Mouse (Mus musculus) CD4-positive, CD25-positive, alpha-beta regulatory T cell, adult 2 months (primary cell): ENCODE measurements around the gene Gorasp2.
A peak's percentile ranks its signal among the peaks of the same experiment; 100 is the strongest.

Source experiments
- DNase-seq: peaks from one replicate; pipeline ENCODE4 v3.0.0-alpha.2; 2012; ENCODE audit warnings: low read depth, low spot score

The Gorasp2 gene

DNA sequence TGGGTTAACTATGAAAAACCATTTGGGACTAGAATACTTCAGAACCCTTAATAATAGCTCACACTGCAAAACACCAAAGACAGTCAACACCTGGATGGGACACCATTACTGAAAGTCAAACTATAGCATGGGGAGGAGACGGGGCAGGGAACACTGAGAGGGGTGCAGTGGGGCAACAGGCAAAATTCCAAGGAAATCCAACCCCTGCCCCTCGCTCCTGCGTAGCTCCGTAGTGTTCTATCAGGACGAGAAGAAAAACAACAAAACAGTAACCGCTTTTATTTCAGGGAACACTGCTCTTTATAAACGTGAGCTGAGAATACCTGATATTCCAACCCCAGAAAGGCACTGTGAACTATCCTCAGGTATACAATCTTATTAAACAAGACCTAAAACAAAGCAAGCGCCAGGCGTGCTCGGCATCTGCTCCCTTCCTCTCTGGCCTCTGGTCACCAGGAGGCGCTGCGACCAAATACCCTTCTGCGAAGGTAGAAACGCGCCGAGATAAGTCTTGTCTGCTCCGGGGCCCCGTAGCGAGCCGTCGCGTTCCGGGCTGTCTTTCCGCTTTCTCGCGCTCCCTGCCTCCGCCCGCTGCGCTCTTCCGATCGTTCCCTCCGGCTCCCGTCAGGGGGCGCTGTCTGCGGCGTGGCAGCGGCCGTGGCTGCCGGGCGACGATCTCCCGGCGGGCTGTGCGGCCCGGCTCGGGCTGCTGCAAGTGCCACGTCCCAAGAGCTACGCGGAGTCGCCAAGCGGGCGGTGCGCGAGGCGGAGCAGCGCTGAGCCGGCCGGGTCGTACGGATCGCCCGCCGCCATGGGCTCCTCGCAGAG is at the start of gene Gorasp2:
Gene Gorasp2 (plus strand): TSS at position 690 of the 828 bp plus-strand sequence.
- DNase-seq: peak; percentile 98

DNA sequence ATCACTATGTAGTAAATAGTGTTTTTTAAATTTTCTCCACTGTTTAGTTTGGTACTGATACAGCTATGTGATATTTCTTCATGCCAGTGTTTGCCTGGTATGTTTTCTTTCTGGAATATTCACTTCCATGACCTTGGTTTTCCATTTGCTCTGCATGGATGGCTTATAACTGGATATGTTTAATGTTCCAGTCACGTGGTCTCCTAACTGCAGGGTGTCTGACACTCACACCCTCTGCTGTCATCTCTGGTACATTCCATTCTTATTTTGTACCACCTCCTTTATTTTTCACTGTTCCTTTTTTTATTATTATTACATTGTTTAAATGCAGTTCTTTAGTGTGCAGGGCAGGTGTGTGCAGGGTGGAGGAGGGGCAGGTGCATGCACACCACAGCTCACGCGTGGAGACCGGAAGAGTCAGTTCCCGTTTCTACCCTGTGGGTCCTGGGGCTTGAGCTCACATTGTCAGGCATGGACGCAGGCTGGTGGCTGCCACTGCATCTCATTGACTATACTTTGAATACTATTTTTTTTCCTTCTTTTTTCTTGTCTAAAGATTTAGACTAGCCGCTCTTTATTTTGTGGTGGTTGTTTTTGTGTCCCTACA is 46.5 kb upstream of the Gorasp2 start:
- peak; percentile 3 for DNase-seq

DNA sequence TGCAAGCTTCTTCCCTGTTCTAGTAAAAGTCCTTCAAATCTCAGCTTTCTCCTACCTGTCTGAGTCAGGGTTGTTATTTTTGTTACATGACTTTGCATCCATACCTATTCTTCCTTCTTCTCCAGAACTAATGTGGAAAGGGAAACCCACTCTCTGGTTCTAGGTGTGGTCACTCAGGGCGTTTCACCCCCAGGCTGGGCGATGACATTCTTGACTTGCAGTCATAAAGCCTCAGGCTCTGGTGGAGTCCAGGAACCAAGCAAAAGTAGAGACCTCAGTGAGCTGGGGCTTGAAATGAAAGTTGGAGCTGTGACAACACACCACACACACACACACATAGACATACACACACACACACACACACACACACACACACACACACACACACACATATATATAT is 45.3 kb upstream of the Gorasp2 start:
- no peak for DNase-seq

DNA sequence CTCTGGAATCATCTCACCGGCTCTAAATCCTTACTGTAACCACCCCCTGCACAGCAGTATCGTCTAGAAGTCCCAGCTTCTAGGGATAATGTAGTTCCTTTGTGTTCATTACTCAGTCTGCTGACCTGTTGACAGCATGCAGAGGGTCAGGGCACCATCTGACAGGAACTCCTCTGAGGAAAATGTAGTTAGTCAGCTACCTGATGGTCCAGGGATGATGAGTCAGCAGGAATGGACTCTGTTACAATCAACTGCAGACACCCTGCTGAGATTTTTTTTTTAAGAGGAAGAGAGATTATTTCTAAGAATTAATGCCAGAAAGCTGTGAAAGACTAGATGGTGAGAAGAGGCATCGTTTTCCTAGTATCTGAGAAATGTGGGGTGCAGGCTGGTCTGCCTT is 44.8 kb upstream of the Gorasp2 start:
- no peak for DNase-seq

DNA sequence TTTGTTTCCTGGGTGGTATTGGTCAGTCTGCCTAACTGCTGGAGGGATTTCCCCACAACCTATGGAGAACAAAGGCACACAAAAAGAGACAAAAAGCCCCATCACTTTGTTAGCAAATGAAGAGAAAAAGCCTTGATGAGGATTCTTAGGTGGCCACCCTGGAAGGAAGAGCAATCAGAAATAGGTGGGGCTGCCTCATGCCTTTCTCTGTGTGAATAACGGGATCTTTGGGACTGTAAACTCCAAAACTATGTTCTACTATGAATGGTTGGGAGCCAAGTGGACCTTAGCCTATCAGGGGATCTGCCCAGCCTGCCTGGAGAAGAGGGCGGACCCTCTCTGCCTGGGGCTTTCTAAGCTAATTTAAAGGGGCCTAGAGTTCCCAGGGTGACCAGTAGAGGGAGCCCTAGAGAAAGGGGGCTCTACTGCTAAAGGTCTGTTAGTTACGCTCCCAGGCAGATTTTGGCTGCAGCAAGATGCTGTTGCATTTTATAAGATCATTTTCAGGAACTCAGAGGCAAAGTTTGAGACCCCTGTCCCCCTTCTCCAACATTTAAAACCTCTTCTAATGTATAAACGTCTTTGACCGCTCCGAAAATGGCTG is 42.0 kb upstream of the Gorasp2 start:
- DNase-seq: peak; percentile 25

DNA sequence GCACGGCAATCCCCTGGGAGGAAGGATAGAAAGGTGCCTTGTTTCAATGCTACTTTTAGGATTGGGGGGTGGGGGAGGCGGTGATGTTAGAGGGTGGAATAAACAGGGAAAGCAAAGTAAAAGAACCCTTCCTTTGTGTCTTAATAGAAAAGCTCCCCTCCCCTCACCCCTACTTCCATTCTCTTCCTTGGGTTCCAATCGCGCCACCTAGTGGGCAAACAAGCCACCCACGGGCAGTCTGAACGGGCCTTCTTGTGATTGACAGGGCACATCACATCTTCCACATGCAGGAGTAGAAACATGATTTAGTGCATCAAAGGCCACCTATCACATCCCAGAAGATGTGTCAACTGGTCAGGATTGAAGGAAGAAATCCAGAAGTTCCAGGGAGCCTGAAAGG is 41.2 kb upstream of the Gorasp2 start:
- peak; percentile 62 for DNase-seq

DNA sequence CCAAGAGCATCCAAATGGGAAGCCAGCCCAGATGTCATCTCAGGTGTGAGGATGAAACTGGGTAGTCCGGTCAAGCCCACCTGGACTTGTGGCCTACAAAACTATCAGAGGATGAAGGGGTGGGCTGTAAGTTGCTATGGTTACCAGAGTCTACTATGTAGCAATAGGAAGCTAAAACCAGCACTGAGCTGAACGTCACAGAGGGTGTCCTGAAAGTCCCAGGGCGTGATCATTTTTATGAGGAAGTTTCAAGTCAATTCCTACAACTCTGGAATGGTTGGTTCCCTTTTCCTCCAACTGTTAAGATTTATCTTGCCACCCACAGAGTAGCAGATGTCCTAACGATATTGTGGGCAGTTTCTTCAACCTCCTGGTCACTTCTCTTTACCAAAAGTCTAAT is 39.1 kb upstream of the Gorasp2 start:
- DNase-seq: no peak

DNA sequence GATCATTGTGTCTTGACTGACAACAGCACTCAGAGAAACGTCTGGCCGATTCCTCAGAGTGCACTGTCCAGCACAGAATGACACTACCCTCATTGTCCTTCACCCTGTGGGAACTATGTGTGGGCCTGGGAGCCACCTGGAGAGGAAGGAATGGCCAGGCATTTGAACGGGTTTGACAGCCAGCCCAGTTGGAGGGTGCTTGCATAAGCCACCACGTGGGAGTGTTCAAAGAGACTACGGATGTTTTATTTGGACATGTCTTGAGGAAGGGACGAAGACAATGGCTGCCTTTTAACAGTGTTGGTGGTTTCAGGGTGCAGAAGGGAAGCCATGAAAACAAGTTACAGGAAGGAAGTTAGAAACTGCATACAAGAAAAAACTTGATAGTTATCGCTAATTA is 35.6 kb upstream of the Gorasp2 start:
- no peak for DNase-seq

DNA sequence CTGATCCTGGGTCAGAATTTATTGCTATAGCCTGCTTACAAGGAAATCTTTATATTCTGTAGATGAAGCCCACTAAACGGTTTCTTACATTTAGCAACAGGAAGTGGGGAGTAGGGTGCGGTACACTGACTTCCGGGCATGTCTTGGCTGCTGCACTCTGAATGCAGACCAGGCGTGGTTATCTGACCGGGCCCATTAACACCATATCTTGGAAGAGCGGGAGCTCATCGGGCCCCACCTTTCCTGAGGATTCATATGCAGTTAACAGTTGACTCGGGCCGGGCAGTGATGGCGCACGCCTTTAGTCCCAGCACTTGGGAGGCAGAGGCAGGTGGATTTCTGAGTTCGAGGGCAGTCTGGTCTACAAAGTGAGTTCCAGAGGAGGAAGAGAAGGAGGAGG is 33.0 kb upstream of the Gorasp2 start:
- no peak for DNase-seq

DNA sequence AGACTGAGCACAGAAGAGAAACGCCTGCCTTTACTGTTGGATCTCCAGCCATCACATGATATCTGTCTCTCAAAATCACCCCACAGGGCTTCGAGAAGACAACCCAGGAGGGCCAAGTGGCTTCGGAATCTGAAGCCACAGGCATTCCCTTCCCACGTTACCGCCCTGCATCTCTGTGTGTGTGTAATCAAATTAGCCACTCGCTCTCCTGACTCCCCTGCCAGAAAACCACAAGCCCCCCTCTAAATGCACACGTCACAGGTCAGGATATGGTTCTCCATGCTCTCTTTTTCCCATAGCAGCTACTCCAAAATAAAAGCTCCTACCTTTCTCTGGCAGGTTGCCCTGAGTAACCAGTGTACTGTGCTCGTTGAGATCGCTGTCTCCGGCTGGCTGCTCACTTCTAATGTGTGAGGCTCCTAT is 32.0 kb upstream of the Gorasp2 start:
- DNase-seq: no peak

DNA sequence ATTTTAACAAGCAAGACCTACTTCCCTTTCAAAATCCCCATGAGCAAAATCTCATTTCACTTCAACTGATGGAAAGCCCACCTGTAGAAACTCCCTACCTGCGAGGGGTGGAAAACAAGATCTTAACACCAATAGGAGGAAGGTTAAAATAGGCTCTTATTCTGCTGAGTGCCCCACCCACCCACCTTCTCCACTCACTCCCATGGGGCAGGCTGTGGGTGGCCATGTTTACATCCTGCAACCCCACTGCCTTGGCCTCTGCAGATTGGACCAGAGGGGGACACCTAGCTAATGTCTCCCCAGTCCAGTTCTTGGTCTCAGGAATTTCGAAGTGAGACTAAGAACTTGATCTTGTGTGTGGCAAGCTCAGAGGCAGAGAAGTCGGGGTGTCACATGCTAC is 31.5 kb upstream of the Gorasp2 start:
- DNase-seq: no peak

DNA sequence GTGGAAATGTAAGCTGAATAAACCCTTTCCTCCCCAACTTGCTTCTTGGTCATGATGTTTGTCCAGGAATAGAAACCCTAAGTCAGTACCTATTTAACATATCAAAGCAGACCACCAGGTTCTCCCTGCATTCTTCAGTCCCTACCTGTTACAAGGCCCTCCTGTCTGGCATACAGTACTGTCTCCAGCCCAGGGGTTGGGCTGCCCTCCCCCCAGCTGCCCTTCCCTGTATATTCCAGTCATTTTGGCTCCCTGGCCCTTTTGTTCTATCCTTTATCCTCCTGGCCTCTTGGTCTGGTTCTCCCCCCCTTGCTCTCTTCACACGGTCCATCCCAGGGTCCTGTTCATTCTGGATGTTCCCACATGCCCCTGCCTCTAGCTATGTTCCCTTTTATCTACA is 30.1 kb upstream of the Gorasp2 start:
- DNase-seq: no peak

DNA sequence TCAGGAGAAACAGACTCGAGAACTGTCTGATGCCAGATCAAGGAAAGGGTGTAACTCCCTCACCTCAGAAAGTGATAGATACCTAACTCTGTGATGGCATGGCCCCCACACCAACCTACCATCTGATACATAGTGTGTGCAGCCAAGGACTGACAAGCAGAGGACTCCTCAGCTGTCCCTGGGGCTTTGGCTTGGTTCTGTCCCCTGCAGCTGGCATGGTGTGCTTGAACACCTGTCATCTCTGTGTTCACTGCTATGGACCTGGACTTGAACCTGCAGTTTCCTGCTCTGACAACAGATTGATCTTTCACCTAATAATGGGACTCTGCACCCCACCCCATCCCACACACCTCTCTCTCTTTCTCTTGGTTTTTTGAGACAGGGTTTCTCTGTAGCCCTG is 29.0 kb upstream of the Gorasp2 start:
- no peak for DNase-seq

DNA sequence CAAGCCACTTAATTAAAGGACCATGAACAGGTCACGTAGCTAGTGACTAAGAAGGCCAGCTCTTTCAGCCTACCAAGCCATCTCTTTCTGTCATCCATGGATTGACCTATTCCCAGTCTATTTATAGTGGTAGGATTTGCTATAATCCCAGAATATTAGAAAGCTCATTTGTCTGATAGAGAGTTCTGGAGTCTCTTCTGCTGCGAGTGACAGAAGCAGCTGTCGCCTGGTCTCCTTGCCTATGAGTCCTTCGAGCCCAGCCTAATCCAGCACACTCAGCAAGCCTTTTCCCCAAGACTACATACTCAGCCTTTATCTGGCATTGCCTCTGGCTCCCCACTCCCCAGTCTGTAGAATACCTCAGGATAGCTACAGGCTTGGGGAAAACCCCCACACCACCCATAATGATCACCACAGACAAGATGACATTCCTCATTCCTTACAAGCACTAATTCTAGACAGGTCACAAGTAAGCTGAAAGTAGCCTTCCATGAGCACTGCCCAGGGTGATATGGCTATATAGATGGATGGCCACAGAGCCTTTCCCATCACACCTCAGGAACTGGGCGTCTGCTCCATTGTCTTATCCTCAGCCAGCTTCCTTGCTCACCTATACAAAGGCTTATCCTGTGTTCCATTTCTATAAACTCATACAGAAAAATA is 27.2 kb upstream of the Gorasp2 start:
- no peak for DNase-seq

DNA sequence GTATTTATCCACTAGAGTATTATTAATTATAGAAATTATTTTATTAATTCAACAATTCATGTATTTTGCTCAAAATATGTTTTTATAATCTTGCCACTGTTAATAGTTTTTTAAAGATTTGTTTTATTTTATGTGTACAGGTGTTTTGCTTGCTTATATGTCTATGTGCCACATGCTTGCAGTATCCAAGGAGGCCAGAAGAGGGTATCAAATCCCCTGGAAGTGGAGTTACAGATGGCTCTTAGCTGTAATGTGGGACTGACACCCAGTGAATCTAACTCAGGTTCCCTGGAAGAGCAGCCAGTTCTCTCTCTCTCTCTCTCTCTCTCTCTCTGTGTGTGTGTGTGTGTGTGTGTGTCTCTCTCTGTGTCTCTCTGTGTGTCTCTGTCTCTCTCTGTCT is 20.4 kb upstream of the Gorasp2 start:
- DNase-seq: no peak

DNA sequence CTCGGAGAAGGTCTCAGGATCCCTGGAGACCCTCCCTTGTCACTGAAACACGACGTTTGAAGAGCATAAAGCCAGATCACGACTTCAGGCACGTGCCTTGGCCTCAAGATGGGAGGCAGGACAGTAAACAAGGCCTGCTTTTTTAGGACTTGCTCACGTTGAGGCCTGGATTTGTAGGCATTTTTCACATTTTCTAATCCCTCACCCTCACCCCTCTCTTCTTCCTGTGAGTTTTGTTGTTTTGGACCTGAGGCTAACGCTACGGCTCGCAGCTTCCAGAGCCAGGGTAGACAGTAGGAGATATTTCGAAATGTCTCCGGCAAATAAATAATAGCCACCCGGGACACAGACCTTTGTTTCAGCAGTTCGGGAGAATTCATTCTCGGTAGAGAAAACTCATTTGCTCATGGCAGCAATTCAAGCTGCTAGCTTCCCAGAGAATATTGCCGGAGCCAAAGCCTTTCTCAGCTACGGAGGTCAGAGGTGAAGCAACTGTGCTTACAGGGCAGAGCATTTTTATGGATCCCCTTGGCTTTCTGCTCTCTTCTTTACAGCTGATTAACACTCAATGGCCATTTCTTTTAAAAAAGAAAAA is 18.3 kb upstream of the Gorasp2 start:
- no peak for DNase-seq

DNA sequence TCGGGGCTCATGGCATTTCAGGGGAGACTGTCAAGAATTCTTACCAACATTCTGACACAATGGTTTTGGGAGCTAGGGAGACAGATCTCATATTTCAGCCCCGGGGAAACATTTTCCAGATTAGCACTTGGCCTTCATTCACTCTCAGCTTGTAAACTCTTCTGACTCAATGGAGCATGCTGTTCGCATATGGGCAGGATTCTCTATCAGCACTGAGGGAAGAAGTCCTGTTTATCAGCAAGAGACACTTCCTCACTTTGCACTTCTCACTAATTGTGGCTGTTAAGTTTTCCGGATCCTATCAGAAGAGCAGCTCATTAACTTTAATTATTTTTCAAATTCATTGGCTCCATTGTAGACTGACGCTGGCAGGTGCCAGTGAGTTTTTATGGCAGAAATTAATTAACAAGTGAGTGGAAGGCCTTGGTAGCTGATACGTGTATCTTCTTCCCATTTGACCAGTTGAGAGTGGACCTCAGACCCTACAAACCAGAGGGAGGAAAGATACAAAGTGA is 16.1 kb upstream of the Gorasp2 start:
- DNase-seq: no peak

DNA sequence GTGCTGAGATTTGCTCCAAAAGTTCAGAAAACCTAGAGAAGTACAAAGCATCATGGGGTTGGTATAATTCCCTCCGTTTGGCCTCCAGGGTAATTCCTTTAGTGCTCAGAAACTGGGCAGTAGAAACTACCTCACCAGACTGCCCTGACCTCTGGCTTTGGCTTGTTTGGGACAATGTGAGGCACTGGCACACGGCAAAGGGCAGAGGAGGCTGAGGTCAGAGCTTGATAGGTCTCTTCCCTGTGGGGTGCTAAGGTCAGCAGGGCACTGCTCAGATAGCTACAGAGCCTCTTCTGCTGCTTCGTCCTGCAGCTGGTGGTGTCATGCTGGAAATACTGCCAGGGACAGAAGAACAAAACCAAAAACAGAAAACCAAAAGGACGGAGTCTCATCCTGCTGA is 13.7 kb upstream of the Gorasp2 start:
- no peak for DNase-seq

DNA sequence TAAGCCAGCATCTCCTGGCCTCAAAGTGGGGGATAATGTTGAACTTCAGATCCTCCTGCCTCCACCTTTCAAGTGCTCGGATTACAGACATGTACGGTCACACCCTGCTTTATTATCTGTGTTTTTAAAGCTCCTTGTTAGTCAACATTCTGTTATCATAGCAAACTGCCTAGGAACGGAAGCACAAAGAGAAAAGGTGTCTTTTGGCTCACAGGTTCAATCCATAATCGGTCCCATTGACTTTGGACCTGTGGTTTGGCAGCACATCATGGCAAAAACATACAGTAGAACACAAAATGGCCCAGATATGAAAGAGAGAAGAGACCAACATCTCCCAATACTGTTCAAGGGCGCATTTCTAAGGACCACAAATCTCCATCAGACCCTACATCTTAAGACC is 13.1 kb upstream of the Gorasp2 start:
- no peak for DNase-seq

DNA sequence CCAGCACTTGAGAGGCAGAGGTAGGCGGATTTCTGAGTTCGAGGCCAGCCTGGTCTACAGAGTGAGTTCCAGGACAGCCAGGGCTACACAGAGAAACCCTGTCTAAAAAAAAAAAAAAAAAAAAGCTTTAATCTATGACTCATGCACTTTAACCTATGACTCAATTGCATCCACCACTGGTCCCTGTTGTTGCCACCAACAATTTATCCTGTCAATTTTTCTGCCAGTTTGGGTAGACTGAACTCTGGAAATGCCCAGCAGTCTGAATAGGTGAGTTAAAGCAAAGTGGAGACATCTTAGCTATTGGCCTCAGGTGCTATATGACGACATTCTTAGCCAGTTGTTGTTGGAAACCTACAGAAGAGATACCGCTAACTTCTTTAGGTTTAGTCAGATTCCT is 11.9 kb upstream of the Gorasp2 start:
- DNase-seq: no peak

DNA sequence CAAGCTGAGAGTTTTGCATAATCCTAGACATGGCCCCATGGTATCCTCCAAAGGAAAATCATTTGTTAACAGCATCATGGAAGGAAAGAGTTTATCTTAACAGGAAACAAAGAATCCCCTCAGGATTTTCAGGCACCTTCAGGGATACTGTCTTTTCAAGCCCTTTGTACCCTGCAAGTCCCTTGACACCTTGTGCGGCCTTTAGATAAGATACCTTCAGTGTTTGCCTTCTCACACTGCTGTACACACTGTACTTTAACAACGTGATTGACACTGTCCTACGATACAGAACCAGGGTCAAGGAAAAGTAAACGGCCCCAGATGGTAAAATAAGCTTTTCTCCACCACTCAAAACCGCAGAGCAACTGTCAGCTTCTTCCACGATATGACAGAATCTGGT is 9.6 kb upstream of the Gorasp2 start:
- no peak for DNase-seq

DNA sequence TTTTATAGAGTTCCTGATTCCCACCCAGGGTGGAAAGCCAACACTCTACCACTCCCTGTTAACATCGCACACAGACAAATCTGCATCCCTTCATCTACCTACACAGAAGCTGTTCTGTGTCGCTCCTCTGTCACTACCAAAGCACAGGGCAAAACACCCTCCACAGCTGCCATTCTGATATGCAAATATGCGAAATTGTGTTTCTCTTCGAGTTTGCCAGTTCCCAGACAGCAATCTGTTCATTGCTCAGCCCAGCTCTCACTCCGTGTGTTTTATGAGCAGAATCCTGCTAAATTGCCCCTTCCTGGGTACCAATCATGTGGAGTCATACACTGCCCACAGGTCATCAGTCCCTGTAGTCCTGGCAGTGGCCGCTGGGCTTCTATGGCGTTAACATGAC is 4.3 kb upstream of the Gorasp2 start:
- no peak for DNase-seq
